Mouse (Mus musculus) heart, embryonic 14.5 days (tissue): ENCODE measurements around the gene Gxylt2. TPM values are rescaled to one million over a fixed set of nuclear protein-coding genes. Genes with fewer than 3 reads are reported as not detected.

Experiments used
- ATAC-seq: fragments of 200-750 bp; cut with Nextera tagmentation; 2 replicates; pipeline ENCODE4 v1.8.0; 2017; ENCODE audit warnings: low read depth, moderate TSS enrichment; ENCODE audit not compliant: insufficient number of reproducible peaks, insufficient read depth, low FRiP score
- H3K27ac ChIP-seq, 2 experiments: fragments of 200-500 bp in 1 of 2; fragments of 300-500 bp in 1 of 2; sonication (generic) in 1 of 2; replicated peaks in 1 of 2; 2 replicates each; pipeline ENCODE4 v1.5.1; 2012 to 2014; ENCODE audit warnings: low read depth in 2 of 2, low read length in 2 of 2, control low read depth in 1 of 2, mild to moderate bottlenecking in 1 of 2, mixed read lengths in 1 of 2; ENCODE audit not compliant: control insufficient read depth in 1 of 2, insufficient read depth in 1 of 2
- H3K27me3 ChIP-seq: fragments of 300-500 bp; sonication (generic); 2 replicates; pipeline ENCODE4 v1.6.1; 2014; ENCODE audit warnings: mild to moderate bottlenecking, low read length, control low read depth; ENCODE audit not compliant: control insufficient read depth, insufficient read depth
- H3K36me3 ChIP-seq: fragments of 300-500 bp; sonication (generic); 2 replicates; pipeline ENCODE4 v1.6.1; 2014; ENCODE audit warnings: mild to moderate bottlenecking, control low read depth, low read length, mixed read lengths; ENCODE audit not compliant: control insufficient read depth, insufficient read depth
- H3K4me1 ChIP-seq, 2 experiments: fragments of 200-500 bp in 1 of 2; fragments of 300-500 bp in 1 of 2; sonication (generic) in 1 of 2; 2 replicates each; pipeline ENCODE4 v1.6.1; 2012 to 2014; ENCODE audit warnings: low read length in 2 of 2, control low read depth in 1 of 2, mixed read lengths in 1 of 2; ENCODE audit not compliant: control insufficient read depth in 2 of 2, insufficient read depth in 2 of 2
- H3K4me2 ChIP-seq: fragments of 300-500 bp; sonication (generic); 2 replicates; pipeline ENCODE4 v1.6.1; 2014; ENCODE audit warnings: mild to moderate bottlenecking, low read length
- H3K4me3 ChIP-seq, 2 experiments: fragments of 200-500 bp in 1 of 2; fragments of 300-500 bp in 1 of 2; sonication (generic) in 1 of 2; 2 replicates each; pipeline ENCODE4 v1.5.1; 2012 to 2014; ENCODE audit warnings: low read length in 2 of 2, mild to moderate bottlenecking in 2 of 2, control low read depth in 1 of 2, low read depth in 1 of 2, moderate library complexity in 1 of 2; ENCODE audit not compliant: control insufficient read depth in 1 of 2, insufficient read depth in 1 of 2
- H3K9ac ChIP-seq: fragments of 300-500 bp; sonication (generic); 2 replicates; pipeline ENCODE4 v1.6.1; 2014; ENCODE audit warnings: mild to moderate bottlenecking, low read length
- H3K9me3 ChIP-seq: fragments of 300-500 bp; sonication (generic); 2 replicates; pipeline ENCODE4 v1.6.1; 2016; ENCODE audit warnings: low read length, control low read depth; ENCODE audit not compliant: control insufficient read depth
- WGBS: fragments of 180-500 bp; shearing (Covaris S2); extraction: QIAGEN DNeasy Blood & Tissue Kit; methylation state at CpG from one replicate; pipeline ENCODE4 v1.1.7; 2014; 5-methylcytosine and 5-hydroxymethylcytosine counted together
- polyA plus RNA-seq: library from polyadenylated mRNA; unstranded; fragments of >200 nt; fragmentation: Nextera tagmentation; extraction: Ambion mirVana; gene quantifications from 2 replicates; pipeline ENCODE4 v1.2.1, GENCODE M21; 2014

Gene Gxylt2
- polyA plus RNA-seq, 1 experiment from 2014 or later: 4.2 TPM

DNA sequence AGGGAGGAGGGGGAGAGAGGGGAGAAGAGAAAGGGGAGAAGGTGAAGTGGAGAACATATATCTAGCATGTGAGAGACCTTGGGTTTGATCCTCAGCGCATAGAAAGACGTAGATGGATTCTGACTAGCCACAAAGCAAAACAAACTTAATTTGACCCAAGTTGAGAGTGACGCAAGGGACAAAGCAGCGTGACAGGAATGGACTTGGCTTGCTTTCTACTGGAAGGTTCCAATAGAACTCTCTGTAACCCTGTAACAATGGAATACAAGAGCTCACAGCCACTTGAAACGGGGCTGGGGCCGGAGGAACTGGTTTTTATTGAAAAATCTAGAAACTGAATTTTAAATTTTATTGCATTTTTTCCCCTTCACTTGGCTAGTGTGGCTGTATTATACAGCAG is 127.2 kb downstream of the Gxylt2 start:
- H3K9ac ChIP-seq: no peak overlapping the region
- H3K4me2 ChIP-seq: no peak overlapping the region
- no peak overlapping the region for H3K27ac ChIP-seq
- no peak overlapping the region for H3K4me3 ChIP-seq
- H3K9me3 ChIP-seq: no peaks in the 10 kb centered on the region
- 90% methylated on average over 6 of the region's 6 CpGs for WGBS
- ATAC-seq: no peak
- peaks cover 0 to 11% of the 10 kb centered on the region in 2 experiments; a peak in 1 of 4 replicates for H3K4me1 ChIP-seq
- H3K27me3 ChIP-seq: no peaks in the 10 kb centered on the region
- H3K36me3 ChIP-seq: peaks cover 17% of the 10 kb centered on the region

GRCm38 (mm10) chr6:100833355-100833754 is 128.8 kb downstream of the Gxylt2 start, which contains the start of gene Ppp4r2:
TSS of gene Ppp4r2 (plus strand) at chr6:100833622.
- Histone ChIP-seq H3K9ac (peak within 1 kb of the TSS; percentile 91), H3K27me3 (no peaks in the 10 kb centered on the region), H3K36me3 (peaks cover 33% of the 10 kb centered on the region), H3K4me3 (peak within 1 kb of the TSS; percentile 70 to 75), H3K27ac (peak within 1 kb of the TSS; percentile 50 to 91), H3K4me2 (peak within 1 kb of the TSS; percentile 64), H3K9me3 (no peaks in the 10 kb centered on the region), H3K4me1 (peaks cover 0 to 15% of the 10 kb centered on the region in 2 experiments; a peak in 1 of 4 replicates)
- peak; percentile 90 for ATAC-seq
- WGBS: under 1% methylated on average over 41 of the region's 50 CpGs

DNA sequence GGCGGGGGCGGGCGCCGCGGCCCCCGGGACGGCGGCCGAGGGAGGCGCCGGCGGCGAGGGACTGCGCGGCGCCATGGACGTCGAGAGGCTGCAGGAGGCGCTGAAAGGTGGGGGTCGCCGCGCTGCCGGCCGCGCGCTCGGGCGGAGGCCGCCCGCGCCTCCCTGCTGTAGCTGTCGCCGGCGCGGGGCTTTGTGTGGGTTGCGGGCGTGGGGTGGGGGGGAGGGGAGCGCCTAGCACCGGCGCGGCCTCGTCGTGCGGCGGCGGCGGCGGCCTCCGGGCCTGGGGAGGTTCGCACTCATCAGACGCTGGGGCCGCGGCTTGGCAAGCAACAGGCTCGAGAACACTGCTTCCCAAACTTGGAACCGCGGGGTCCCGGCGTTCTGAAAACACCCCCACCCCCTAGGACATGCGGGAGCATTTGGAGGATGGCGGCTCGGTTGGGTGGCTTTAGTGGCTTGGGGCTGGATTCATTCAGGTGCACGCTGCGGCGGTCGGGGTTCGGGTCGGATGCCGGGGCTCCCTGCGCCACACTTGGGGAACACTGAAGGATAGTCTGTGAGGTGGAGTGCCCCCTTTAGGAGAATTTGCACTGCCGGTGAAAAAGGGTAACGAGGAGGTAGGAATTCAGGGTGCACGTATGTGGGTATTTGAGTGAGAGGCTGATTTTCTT is 129.4 kb downstream of the Gxylt2 start:
- H3K9me3 ChIP-seq: no peaks in the 10 kb centered on the region
- peak overlapping the region; percentile 91 for H3K9ac ChIP-seq
- no peaks in the 10 kb centered on the region for H3K27me3 ChIP-seq
- under 1% methylated on average over 45 of the region's 72 CpGs for WGBS
- H3K4me1 ChIP-seq: peaks cover 0 to 15% of the 10 kb centered on the region in 2 experiments; a peak in 1 of 4 replicates
- H3K4me3 ChIP-seq: peak overlapping the region; percentile 70 to 75
- H3K27ac ChIP-seq: peak overlapping the region; percentile 50 to 91
- peak; percentile 85 for ATAC-seq
- H3K36me3 ChIP-seq: peaks cover 39% of the 10 kb centered on the region
- H3K4me2 ChIP-seq: peak overlapping the region; percentile 64

GRCm38 (mm10) chr6:100834489-100835160 is 130.1 kb downstream of the Gxylt2 start:
- peak overlapping the region; percentile 64 for H3K4me2 ChIP-seq
- H3K4me1 ChIP-seq: peaks cover 0 to 15% of the 10 kb centered on the region in 2 experiments; a peak in 1 of 4 replicates
- H3K36me3 ChIP-seq: peaks cover 45% of the 10 kb centered on the region
- peak overlapping the region in 1 of 2 experiments; percentile 91; a peak in 2 of 4 replicates for H3K27ac ChIP-seq
- ATAC-seq: no peak
- H3K27me3 ChIP-seq: no peaks in the 10 kb centered on the region
- H3K9me3 ChIP-seq: no peaks in the 10 kb centered on the region
- H3K4me3 ChIP-seq: peak overlapping the region; percentile 70 to 75
- peak overlapping the region; percentile 91 for H3K9ac ChIP-seq
- 21% methylated on average over 9 of the region's 9 CpGs for WGBS

- Histone ChIP-seq H3K4me2 (no peak overlapping the region), H3K36me3 (peaks cover 60% of the 10 kb centered on the region), H3K4me3 (no peak overlapping the region), H3K4me1 (peaks cover 0 to 6% of the 10 kb centered on the region in 2 experiments; a peak in 2 of 4 replicates), H3K27ac (no peak overlapping the region), H3K9ac (no peak overlapping the region), H3K9me3 (no peaks in the 10 kb centered on the region), H3K27me3 (no peaks in the 10 kb centered on the region)
- no peak for ATAC-seq
- WGBS: 90% methylated on average over 4 of the region's 4 CpGs
These were observed 140.5 kb downstream of the Gxylt2 start for GRCm38 (mm10) chr6:100845058-100845457.

GRCm38 (mm10) chr6:100847264-100847663 is 142.7 kb downstream of the Gxylt2 start:
- no peaks in the 10 kb centered on the region for H3K27me3 ChIP-seq
- H3K4me1 ChIP-seq: peaks cover 0 to 6% of the 10 kb centered on the region in 2 experiments; a peak in 2 of 4 replicates
- WGBS: 92% methylated on average over 5 of the region's 5 CpGs
- peaks cover 52% of the 10 kb centered on the region for H3K36me3 ChIP-seq
- H3K27ac ChIP-seq: no peak overlapping the region
- no peak for ATAC-seq
- no peak overlapping the region for H3K4me2 ChIP-seq
- no peak overlapping the region for H3K9ac ChIP-seq
- H3K4me3 ChIP-seq: no peak overlapping the region
- no peaks in the 10 kb centered on the region for H3K9me3 ChIP-seq

DNA sequence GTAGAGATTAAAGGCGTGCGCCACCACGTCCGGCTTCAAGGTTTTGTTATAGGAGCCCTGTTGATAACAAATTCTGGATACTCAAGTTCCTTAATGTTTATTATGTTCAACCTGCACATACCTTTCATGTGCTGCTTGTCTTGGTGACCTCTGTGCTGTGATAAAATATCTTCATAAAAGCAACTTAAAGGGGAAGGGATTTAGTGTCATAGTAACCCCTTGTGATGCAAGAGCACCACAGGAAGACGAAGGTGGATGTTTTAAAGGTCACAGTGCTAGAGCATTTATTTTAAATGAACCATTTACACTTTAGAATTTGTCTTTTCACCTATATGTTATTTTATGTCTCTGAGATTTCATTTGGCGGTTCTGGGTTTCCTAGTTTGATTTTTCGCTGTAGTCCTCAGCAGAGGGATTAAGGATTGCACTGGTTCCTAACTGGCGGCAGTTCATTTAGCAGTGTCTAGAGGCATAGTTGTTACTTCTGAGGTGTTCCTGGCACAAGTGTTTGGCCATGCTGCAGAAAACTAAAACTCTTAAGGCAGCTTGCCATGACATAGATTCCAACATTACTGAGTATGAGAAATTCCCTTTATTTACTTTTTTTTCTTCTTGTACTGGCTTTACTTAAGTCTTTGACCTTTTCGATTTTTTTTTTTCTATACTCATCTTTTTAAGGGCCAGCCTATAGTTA is 144.3 kb downstream of the Gxylt2 start:
- H3K36me3 ChIP-seq: peaks cover 42% of the 10 kb centered on the region
- no peak for ATAC-seq
- no peak overlapping the region for H3K9ac ChIP-seq
- no peak overlapping the region for H3K4me2 ChIP-seq
- H3K27ac ChIP-seq: no peak overlapping the region
- WGBS: 81% methylated on average over 9 of the region's 9 CpGs
- no peaks in the 10 kb centered on the region for H3K27me3 ChIP-seq
- H3K9me3 ChIP-seq: no peaks in the 10 kb centered on the region
- H3K4me1 ChIP-seq: peaks cover 0 to 6% of the 10 kb centered on the region in 2 experiments; a peak in 2 of 4 replicates
- no peak overlapping the region for H3K4me3 ChIP-seq
